Mouse (Mus musculus) heart, postnatal 36 days (tissue): ENCODE data around the gene Nfrkb. TPM values are rescaled to one million over a fixed set of nuclear protein-coding genes. Genes with fewer than 3 reads are reported as not detected.

Source experiments
- DNase-seq, 2 experiments: peaks; one replicate each; pipeline ENCODE4 v3.0.0; 2021 to 2022
- intact Hi-C: fragments of 180-260 bp; cut with DNase I; formaldehyde crosslinking; loops from one replicate; pipeline ENCODE4 v1.15.1; 2025
- total RNA-seq, 2 experiments: library from RNA; stranded (reverse); gene quantifications; 2 replicates each; pipeline ENCODE4 v1.2.3; 2021

Gene Nfrkb
- total RNA-seq, 2 experiments from 2014 or later = 9.4 to 9.5 TPM

GRCm38 (mm10) chr9:31418821-31419220 lies 32.8 kb downstream of the Nfrkb start:
- intact Hi-C loops = no loop called here
- no peak for DNase-seq

- intact Hi-C loops = no loop called here
- DNase-seq = no peak
Observed at GRCm38 (mm10) chr9:31422143-31422542, 36.2 kb downstream of the Nfrkb start.

GRCm38 (mm10) chr9:31428971-31429370 lies 43.0 kb downstream of the Nfrkb start:
- DNase-seq = no peak
- intact Hi-C loops = no loop called here

GRCm38 (mm10) chr9:31430011-31430410 lies 44.0 kb downstream of the Nfrkb start:
- intact Hi-C loops = no loop called here
- no peak for DNase-seq

- intact Hi-C loops = no loop called here
- no peak for DNase-seq
Observed at GRCm38 (mm10) chr9:31431751-31432150, 45.8 kb downstream of the Nfrkb start.

GRCm38 (mm10) chr9:31432336-31432975 lies 46.5 kb downstream of the Nfrkb start:
- intact Hi-C loops = no loop called here

GRCm38 (mm10) chr9:31433431-31433830 lies 47.4 kb downstream of the Nfrkb start:
- intact Hi-C loops = no loop called here
- DNase-seq = no peak

More at GRCm38 (mm10) chr9:31432336-31432975, 46.5 kb downstream of the Nfrkb start:
- no peak for DNase-seq

- intact Hi-C loops = no loop called here
- no peak for DNase-seq
Observed at GRCm38 (mm10) chr9:31435415-31435814, 49.4 kb downstream of the Nfrkb start.

- no peak for DNase-seq
- intact Hi-C loops = no loop called here
Observed at GRCm38 (mm10) chr9:31437861-31438260, 51.9 kb downstream of the Nfrkb start.

- intact Hi-C loops = no loop called here
- DNase-seq = no peak
Observed at GRCm38 (mm10) chr9:31438834-31439233, 52.8 kb downstream of the Nfrkb start.

- intact Hi-C loops = no loop called here
- no peak for DNase-seq
Observed at GRCm38 (mm10) chr9:31439341-31439740, 53.3 kb downstream of the Nfrkb start.

- no peak for DNase-seq
- intact Hi-C loops = no loop called here
Observed at GRCm38 (mm10) chr9:31440366-31440765, 54.4 kb downstream of the Nfrkb start.

GRCm38 (mm10) chr9:31441487-31441886 lies 55.5 kb downstream of the Nfrkb start:
- intact Hi-C loops = no loop called here
- no peak for DNase-seq

- intact Hi-C loops = no loop called here
- DNase-seq = no peak
Observed at GRCm38 (mm10) chr9:31444236-31444635, 58.2 kb downstream of the Nfrkb start.

GRCm38 (mm10) chr9:31449145-31449772 lies 63.3 kb downstream of the Nfrkb start:
- DNase-seq = no peak
- intact Hi-C loops = no loop called here

- intact Hi-C loops = no loop called here
- no peak for DNase-seq
Observed at GRCm38 (mm10) chr9:31452166-31452565, 66.2 kb downstream of the Nfrkb start.

- no peak for DNase-seq
- intact Hi-C loops = no loop called here
Observed at GRCm38 (mm10) chr9:31454356-31454755, 68.4 kb downstream of the Nfrkb start.

GRCm38 (mm10) chr9:31463190-31463589 lies 77.2 kb downstream of the Nfrkb start:
- intact Hi-C loops = no loop called here
- DNase-seq = no peak

GRCm38 (mm10) chr9:31463692-31464474 lies 77.9 kb downstream of the Nfrkb start, which contains the start of gene Tmem45b:
TSS of gene Tmem45b (minus strand) at chr9:31464462.
- no peak for DNase-seq
- intact Hi-C loops = no loop called here
